25 mouse cellular contexts compared by ENCODE assay signal in the genomic region with DNA sequence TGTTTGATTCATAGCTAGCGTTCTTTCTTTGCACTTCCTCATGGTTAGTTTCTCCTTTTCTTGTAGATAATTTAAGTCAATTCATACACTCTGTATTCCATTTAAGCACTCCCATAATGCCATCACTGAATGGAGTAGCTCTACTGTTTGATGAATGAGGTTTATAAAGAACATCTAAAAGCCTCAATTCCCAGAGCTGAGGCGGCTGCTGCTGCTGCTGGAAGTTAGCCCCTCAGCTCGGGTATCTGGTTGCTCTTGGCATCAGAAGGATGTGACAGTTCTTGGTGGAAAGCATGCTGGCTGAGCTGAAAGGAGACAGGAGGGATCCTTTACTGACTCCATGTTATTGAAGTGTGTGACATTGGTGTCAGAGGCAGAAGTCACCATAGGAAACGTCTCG. TPM values are rescaled to one million over a fixed set of nuclear protein-coding genes. Genes with fewer than 3 reads are reported as not detected.
DNase-seq lines count a peak whose midpoint lies in the region; ATAC-seq and TF ChIP-seq lines count a peak whose summit lies in the region.
"Had no signal": no experiment of that assay in that cellular context is flagged by ENCODE, and none has a peak within 500 bp of the region (broad histone marks: within the 10 kb centered on the region; RNA-seq: fewer than 3 reads in every experiment).

No protein-coding gene starts in this region.

- H3K4me3 ChIP-seq in forebrain, embryonic 16.5 days (replicated peaks; ENCODE audit: low read length), result no peak overlapping the region
- no peak overlapping the region for H3K4me3 ChIP-seq in forebrain, embryonic 10.5 days
- H3K4me3 ChIP-seq in hindbrain, embryonic 13.5 days, result no peak overlapping the region
- H3K4me3 ChIP-seq in hindbrain, embryonic 10.5 days, result no peak overlapping the region
- no peak overlapping the region for H3K4me3 ChIP-seq in midbrain, embryonic 11.5 days (ENCODE audit: low read depth, low read length)
- no peak overlapping the region for H3K4me3 ChIP-seq in midbrain, embryonic 10.5 days
- H3K4me3 ChIP-seq: embryonic facial prominence, embryonic 10.5 days; embryonic facial prominence, embryonic 13.5 days; erythroblast, embryonic 14.5 days had no signal

- TF ChIP-seq POLR2A in brain, embryonic 14.5 days (IDR thresholded peaks at IDR 0.05; ENCODE audit: borderline replicate concordance, extremely low read depth, insufficient read depth, insufficient read length, poor library complexity, severe bottlenecking), result no peak

- no peak overlapping the region for H3K9ac ChIP-seq in forebrain, embryonic 16.5 days (replicated peaks; ENCODE audit: low read depth, low read length)
- no peak overlapping the region for H3K9ac ChIP-seq in hindbrain, embryonic 13.5 days
- H3K9ac ChIP-seq in midbrain, embryonic 11.5 days (ENCODE audit: low read length), result no peak overlapping the region
- H3K9ac ChIP-seq: embryonic facial prominence, embryonic 13.5 days had no signal

- no peaks in the 10 kb centered on the region for H3K9me3 ChIP-seq in forebrain, embryonic 16.5 days (ENCODE audit: control insufficient read depth, low read length)
- H3K9me3 ChIP-seq in forebrain, embryonic 10.5 days, result no peaks in the 10 kb centered on the region
- no peaks in the 10 kb centered on the region for H3K9me3 ChIP-seq in hindbrain, embryonic 13.5 days
- no peaks in the 10 kb centered on the region for H3K9me3 ChIP-seq in hindbrain, embryonic 10.5 days
- no peaks in the 10 kb centered on the region for H3K9me3 ChIP-seq in midbrain, embryonic 11.5 days (ENCODE audit: control insufficient read depth, low read length)
- no peaks in the 10 kb centered on the region for H3K9me3 ChIP-seq in midbrain, embryonic 10.5 days (replicated peaks)
- H3K9me3 ChIP-seq: embryonic facial prominence, embryonic 10.5 days; embryonic facial prominence, embryonic 13.5 days had no signal

- WGBS in forebrain, embryonic 16.5 days, result 21% methylated on average over 5 of the region's 5 CpGs
- 58% methylated on average over 5 of the region's 5 CpGs for WGBS in forebrain, embryonic 10.5 days
- 34% methylated on average over 5 of the region's 5 CpGs for WGBS in hindbrain, embryonic 13.5 days
- WGBS in hindbrain, embryonic 10.5 days, result 47% methylated on average over 5 of the region's 5 CpGs
- WGBS in midbrain, embryonic 11.5 days, result 52% methylated on average over 5 of the region's 5 CpGs
- WGBS in midbrain, embryonic 10.5 days, result 68% methylated on average over 5 of the region's 5 CpGs

- peaks cover 4% of the 10 kb centered on the region for H3K4me1 ChIP-seq in forebrain, embryonic 16.5 days (replicated peaks; ENCODE audit: control insufficient read depth, insufficient read depth, low read length)
- peaks cover 12% of the 10 kb centered on the region; the same call in 1 of the 2 replicates for H3K4me1 ChIP-seq in forebrain, embryonic 10.5 days
- peaks cover 4% of the 10 kb centered on the region; the same call in 1 of the 2 replicates for H3K4me1 ChIP-seq in hindbrain, embryonic 13.5 days (replicated peaks)
- peaks cover 5% of the 10 kb centered on the region; the same call in 1 of the 2 replicates for H3K4me1 ChIP-seq in hindbrain, embryonic 10.5 days (replicated peaks)
- no peaks in the 10 kb centered on the region for H3K4me1 ChIP-seq in midbrain, embryonic 11.5 days (ENCODE audit: control insufficient read depth, insufficient read depth, low read length)
- H3K4me1 ChIP-seq in midbrain, embryonic 10.5 days, result no peaks in the 10 kb centered on the region
- H3K4me1 ChIP-seq: embryonic facial prominence, embryonic 10.5 days; embryonic facial prominence, embryonic 13.5 days had no signal

- ATAC-seq in forebrain, embryonic 16.5 days, result peak; percentile 50
- ATAC-seq in hindbrain, embryonic 13.5 days (ENCODE audit: low FRiP score), result no peak
- ATAC-seq in midbrain, embryonic 11.5 days (ENCODE audit: low FRiP score), result no peak
- ATAC-seq: CD4-positive, CD25-positive, alpha-beta regulatory T cell, adult 4 months; intestine, postnatal 0 days had no signal

- DNase-seq in forebrain, embryonic 10.5 days (ENCODE audit: extremely low spot score, low spot score), result no peak
- no peak for DNase-seq in hindbrain, embryonic 10.5 days (ENCODE audit: low spot score)
- peak; percentile 65 for DNase-seq in midbrain, embryonic 11.5 days (ENCODE audit: low spot score, missing footprints)
- DNase-seq in midbrain, embryonic 10.5 days (ENCODE audit: low spot score), result no peak
- DNase-seq in brain, embryonic 14.5 days (ENCODE audit: low read depth), result peak; percentile 58
- DNase-seq in frontal cortex, postnatal 25 days (ENCODE audit: low spot score in 2 of 2), result no peak
- DNase-seq: adrenal gland, adult 2 months; adrenal gland, postnatal 14 days; cerebellum, adult 11-12 months; cerebellum, adult 8-10 months; cerebellum, postnatal 10 days; cerebellum, postnatal 36 days; embryo, embryonic 11 days; gastrocnemius, postnatal 10 days; gastrocnemius, postnatal 36 days; heart, adult 11 months; kidney, adult 2 months had no signal

- no peak for TF ChIP-seq CTCF in brain, embryonic 14.5 days (IDR thresholded peaks at IDR 0.05; ENCODE audit: borderline replicate concordance, extremely low read depth, insufficient read depth, insufficient read length)

- H3K27me3 ChIP-seq in forebrain, embryonic 16.5 days (replicated peaks; ENCODE audit: control insufficient read depth, insufficient read depth, low read length), result no peaks in the 10 kb centered on the region
- H3K27me3 ChIP-seq in forebrain, embryonic 10.5 days (ENCODE audit: poor library complexity, severe bottlenecking), result no peaks in the 10 kb centered on the region
- H3K27me3 ChIP-seq in hindbrain, embryonic 13.5 days, result no peaks in the 10 kb centered on the region
- no peaks in the 10 kb centered on the region for H3K27me3 ChIP-seq in hindbrain, embryonic 10.5 days (ENCODE audit: insufficient read depth, poor library complexity, severe bottlenecking)
- H3K27me3 ChIP-seq in midbrain, embryonic 11.5 days (ENCODE audit: control insufficient read depth, insufficient read depth, low read length), result no peaks in the 10 kb centered on the region
- H3K27me3 ChIP-seq in midbrain, embryonic 10.5 days (ENCODE audit: low read depth, poor library complexity, severe bottlenecking), result no peaks in the 10 kb centered on the region
- H3K27me3 ChIP-seq: embryonic facial prominence, embryonic 13.5 days had no signal

- no peak overlapping the region for H3K27ac ChIP-seq in forebrain, embryonic 16.5 days (ENCODE audit: low read length)
- H3K27ac ChIP-seq in forebrain, embryonic 10.5 days, result no peak overlapping the region
- peak overlapping the region; percentile 30; the same call in 1 of the 2 replicates for H3K27ac ChIP-seq in hindbrain, embryonic 13.5 days
- no peak overlapping the region for H3K27ac ChIP-seq in hindbrain, embryonic 10.5 days
- no peak overlapping the region for H3K27ac ChIP-seq in midbrain, embryonic 11.5 days (ENCODE audit: low read depth, low read length)
- H3K27ac ChIP-seq in midbrain, embryonic 10.5 days (replicated peaks), result no peak overlapping the region
- H3K27ac ChIP-seq: embryonic facial prominence, embryonic 10.5 days; embryonic facial prominence, embryonic 13.5 days had no signal

- no peaks in the 10 kb centered on the region for H3K36me3 ChIP-seq in forebrain, embryonic 16.5 days (ENCODE audit: control insufficient read depth, insufficient read depth)
- peaks cover 4% of the 10 kb centered on the region; the same call in 1 of the 2 replicates for H3K36me3 ChIP-seq in forebrain, embryonic 10.5 days (replicated peaks)
- peaks cover 19% of the 10 kb centered on the region for H3K36me3 ChIP-seq in hindbrain, embryonic 13.5 days
- no peaks in the 10 kb centered on the region for H3K36me3 ChIP-seq in hindbrain, embryonic 10.5 days
- H3K36me3 ChIP-seq in midbrain, embryonic 11.5 days (ENCODE audit: control insufficient read depth, insufficient read depth, low read length), result no peaks in the 10 kb centered on the region
- H3K36me3 ChIP-seq in midbrain, embryonic 10.5 days, result no peaks in the 10 kb centered on the region
- H3K36me3 ChIP-seq: embryonic facial prominence, embryonic 10.5 days; embryonic facial prominence, embryonic 13.5 days had no signal

- H3K4me2 ChIP-seq in forebrain, embryonic 16.5 days (ENCODE audit: low read length), result no peak overlapping the region
- no peak overlapping the region for H3K4me2 ChIP-seq in hindbrain, embryonic 13.5 days
- H3K4me2 ChIP-seq in midbrain, embryonic 11.5 days, result no peak overlapping the region
- H3K4me2 ChIP-seq: embryonic facial prominence, embryonic 13.5 days; heart, embryonic 11.5 days had no signal

RNA-seq across cellular contexts. Expression of a gene that starts 18.1 kb away (rescaled TPM):
- polyA plus RNA-seq in forebrain, embryonic 16.5 days (2015; fragmentation: Nextera tagmentation; extraction: Ambion mirVana), result 24.9 and 29.2 TPM in 2 replicates
- 7.0 and 7.5 TPM in 2 replicates for polyA plus RNA-seq in forebrain, embryonic 10.5 days (2016; fragmentation: Nextera tagmentation; extraction: Ambion mirVana)
- 21.7 and 22.0 TPM in 2 replicates for polyA plus RNA-seq in hindbrain, embryonic 13.5 days (2015; fragmentation: Nextera tagmentation; extraction: Ambion mirVana)
- 5.2 and 6.8 TPM in 2 replicates for polyA plus RNA-seq in hindbrain, embryonic 10.5 days (2016; fragmentation: Nextera tagmentation; extraction: Ambion mirVana)
- polyA plus RNA-seq in midbrain, embryonic 11.5 days (2014; fragmentation: Nextera tagmentation; extraction: Ambion mirVana), result 7.7 and 8.7 TPM in 2 replicates
- polyA plus RNA-seq in midbrain, embryonic 10.5 days (2016; fragmentation: Nextera tagmentation; extraction: Ambion mirVana), result 5.7 and 8.7 TPM in 2 replicates
- 43.7 and 44.3 TPM in 2 replicates for polyA plus RNA-seq in brain, embryonic 14.5 days (2012; rRNA removed)

RNA-seq across cellular contexts. Expression of a gene that starts 57.5 kb away (rescaled TPM):
- 82.8 and 111 TPM in 2 replicates for polyA plus RNA-seq in forebrain, embryonic 16.5 days (2015; fragmentation: Nextera tagmentation; extraction: Ambion mirVana)
- polyA plus RNA-seq in forebrain, embryonic 10.5 days (2016; fragmentation: Nextera tagmentation; extraction: Ambion mirVana), result 4.3 and 4.8 TPM in 2 replicates
- 163 and 173 TPM in 2 replicates for polyA plus RNA-seq in hindbrain, embryonic 13.5 days (2015; fragmentation: Nextera tagmentation; extraction: Ambion mirVana)
- 7.5 and 20.1 TPM in 2 replicates for polyA plus RNA-seq in hindbrain, embryonic 10.5 days (2016; fragmentation: Nextera tagmentation; extraction: Ambion mirVana)
- 41.7 and 42.5 TPM in 2 replicates for polyA plus RNA-seq in midbrain, embryonic 11.5 days (2014; fragmentation: Nextera tagmentation; extraction: Ambion mirVana)
- 10.8 and 17.0 TPM in 2 replicates for polyA plus RNA-seq in midbrain, embryonic 10.5 days (2016; fragmentation: Nextera tagmentation; extraction: Ambion mirVana)
- polyA plus RNA-seq in brain, embryonic 14.5 days (2012; rRNA removed), result 72.6 and 113 TPM in 2 replicates
- polyA plus RNA-seq: CD4-positive, CD25-positive, alpha-beta regulatory T cell, adult 4 months; erythroblast, embryonic 14.5 days had no signal

Comparison
In these comparisons a context has a peak if more than half of its experiments do, and no peak if none do; other contexts are left out.
1. DNase-seq: peak in midbrain, embryonic 11.5 days (single experiment) and brain, embryonic 14.5 days (single experiment); none in forebrain, embryonic 10.5 days (single experiment), hindbrain, embryonic 10.5 days (single experiment), midbrain, embryonic 10.5 days (single experiment) and frontal cortex, postnatal 25 days (0 of 2).